Mouse (Mus musculus) heart, adult 18-20 months (tissue): ENCODE results near the gene Itgb7. TPM values are rescaled to one million over a fixed set of nuclear protein-coding genes. Genes with fewer than 3 reads are reported as not detected.

Source experiments
- total RNA-seq, 2 experiments: library from RNA; stranded (reverse); gene quantifications; 2 replicates each; pipeline ENCODE4 v1.2.3; 2021

The Itgb7 gene
- total RNA-seq, 2 experiments from 2014 or later: 2.9 to 9.9 TPM

Other genes starting within 250 kb of the Itgb7 start
- 1 to 10 TPM; 1.5 to 3.0 TPM for gene Krt8, start 227.5 kb downstream of the Itgb7 start, total RNA-seq
- 1 to 10 TPM; 2.8 to 3.7 TPM for gene Krt18, start 203.8 kb downstream of the Itgb7 start, total RNA-seq
- 100 to 1,000 TPM; 151 to 167 TPM for gene Eif4b, start 158.2 kb downstream of the Itgb7 start, total RNA-seq
- gene Tns2, start 131.5 kb downstream of the Itgb7 start, total RNA-seq: 100 to 1,000 TPM; 109 to 123 TPM
- 10 to 100 TPM; 14.4 to 15.3 TPM for gene Spryd3, start 95.7 kb downstream of the Itgb7 start, total RNA-seq
- gene Igfbp6, start 87.6 kb downstream of the Itgb7 start, total RNA-seq: 10 to 100 TPM; 23.3 to 39.7 TPM
- not detected for gene Soat2, start 81.4 kb downstream of the Itgb7 start, total RNA-seq
- 10 to 100 TPM; 30.6 to 31.5 TPM for gene Zfp740, start 28.7 kb downstream of the Itgb7 start, total RNA-seq
- 10 to 100 TPM; 17.0 to 22.6 TPM for gene Csad, start 27.2 kb downstream of the Itgb7 start, total RNA-seq
- 10 to 100 TPM; 13.5 to 16.7 TPM for gene Rarg, start 25.6 kb upstream of the Itgb7 start, total RNA-seq
- gene Gm9918, start 38.6 kb upstream of the Itgb7 start, total RNA-seq: not detected
- gene Mfsd5, start 47.5 kb upstream of the Itgb7 start, total RNA-seq: 10 to 100 TPM; 18.4 to 18.9 TPM
- under 1 TPM; 0.54 to 0.92 TPM for gene Espl1, start 64.3 kb upstream of the Itgb7 start, total RNA-seq
- gene Pfdn5, start 94.2 kb upstream of the Itgb7 start, total RNA-seq: 100 to 1,000 TPM; 340 to 348 TPM
- gene Myg1, start 99.8 kb upstream of the Itgb7 start, total RNA-seq: 10 to 100 TPM; 25.0 to 26.0 TPM
- 10 to 100 TPM in 1 of 2 experiments, 1 to 10 TPM in 1; 9.8 to 12.1 TPM for gene Aaas, start 118.8 kb upstream of the Itgb7 start, total RNA-seq
- not detected for gene Sp7, start 135.2 kb upstream of the Itgb7 start, total RNA-seq
- 10 to 100 TPM; 31.9 to 39.6 TPM for gene Sp1, start 174.2 kb upstream of the Itgb7 start, total RNA-seq
- gene Amhr2, start 213.4 kb upstream of the Itgb7 start, total RNA-seq: under 1 TPM; 0.39 to 0.97 TPM
- 10 to 100 TPM; 20.3 to 24.4 TPM for gene Prr13, start 227.1 kb upstream of the Itgb7 start, total RNA-seq
- 100 to 1,000 TPM; 418 to 491 TPM for gene Pcbp2, start 238.6 kb upstream of the Itgb7 start, total RNA-seq